Mouse (Mus musculus): ENCODE data around the gene Cped1. TPM values are rescaled to one million over a fixed set of nuclear protein-coding genes. Genes with fewer than 3 reads are reported as not detected.
A peak's percentile ranks its signal among the peaks of the same experiment; 100 is the strongest.

Gene Cped1
- total and polyA plus RNA-seq, 3 experiments: not detected

DNA sequence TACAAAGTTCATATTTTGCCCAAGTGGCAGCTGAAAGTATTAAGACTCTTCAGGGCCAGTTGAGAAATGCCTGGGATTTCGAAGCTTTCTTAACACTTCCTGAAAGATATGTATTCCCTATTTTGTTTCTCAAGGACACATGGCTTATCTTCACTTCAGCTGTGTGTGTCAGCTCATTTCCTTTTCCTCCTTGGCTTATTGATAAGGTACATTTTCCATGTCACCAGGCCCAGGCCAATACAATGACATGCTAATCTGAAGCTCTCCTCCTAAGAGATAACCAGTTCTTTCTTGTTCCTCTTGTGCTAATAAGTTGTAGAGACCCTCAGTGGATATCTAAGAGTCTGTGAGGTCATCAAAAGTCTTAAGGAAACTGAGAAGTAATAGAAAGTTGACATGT lies 4.6 kb upstream of the Cped1 start:
- TF ChIP-seq POLR2A (IDR thresholded peaks at IDR 0.05; ENCODE audit: control insufficient read depth in 1 of 2, insufficient read depth in 1 of 2, low read depth in 1 of 2, low read length in 2 of 2, poor library complexity in 1 of 2): no peak
- no peak for TF ChIP-seq RAD21 (IDR thresholded peaks at IDR 0.05; ENCODE audit: low read depth, low read length)
- TF ChIP-seq CHD2 (IDR thresholded peaks at IDR 0.05; ENCODE audit: low read length): no peak
- no peak for TF ChIP-seq CTCF (IDR thresholded peaks at IDR 0.05 in 2 of 3, conservative IDR thresholded peaks at IDR 0.05 in 1 of 3; ENCODE audit: control insufficient read depth in 1 of 3, insufficient read depth in 1 of 3, low read depth in 2 of 3, low read length in 3 of 3, poor library complexity in 1 of 3, severe bottlenecking in 1 of 3)
- TF ChIP-seq ELF1 (IDR thresholded peaks at IDR 0.05; ENCODE audit: low read depth, low read length): no peak
- no peak for TF ChIP-seq CHD1 (IDR thresholded peaks at IDR 0.05; ENCODE audit: low read depth, low read length)
- no peak for TF ChIP-seq SIN3A (IDR thresholded peaks at IDR 0.05; ENCODE audit: low read length)
- TF ChIP-seq TCF12 (IDR thresholded peaks at IDR 0.05; ENCODE audit: low read depth, low read length): no peak
- TF ChIP-seq ZKSCAN1 (IDR thresholded peaks at IDR 0.05; ENCODE audit: low read depth, low read length): no peak
- no peak for TF ChIP-seq MYC (IDR thresholded peaks at IDR 0.05; ENCODE audit: low read depth, low read length)
- no peak for TF ChIP-seq MXI1 (IDR thresholded peaks at IDR 0.05; ENCODE audit: low read depth, low read length)
- no peak for TF ChIP-seq ZC3H11A (IDR thresholded peaks at IDR 0.05; ENCODE audit: low read depth, low read length)
- H3K9me3 ChIP-seq (replicated peaks; ENCODE audit: insufficient read depth, low read length): no peaks in the 10 kb centered on the region

DNA sequence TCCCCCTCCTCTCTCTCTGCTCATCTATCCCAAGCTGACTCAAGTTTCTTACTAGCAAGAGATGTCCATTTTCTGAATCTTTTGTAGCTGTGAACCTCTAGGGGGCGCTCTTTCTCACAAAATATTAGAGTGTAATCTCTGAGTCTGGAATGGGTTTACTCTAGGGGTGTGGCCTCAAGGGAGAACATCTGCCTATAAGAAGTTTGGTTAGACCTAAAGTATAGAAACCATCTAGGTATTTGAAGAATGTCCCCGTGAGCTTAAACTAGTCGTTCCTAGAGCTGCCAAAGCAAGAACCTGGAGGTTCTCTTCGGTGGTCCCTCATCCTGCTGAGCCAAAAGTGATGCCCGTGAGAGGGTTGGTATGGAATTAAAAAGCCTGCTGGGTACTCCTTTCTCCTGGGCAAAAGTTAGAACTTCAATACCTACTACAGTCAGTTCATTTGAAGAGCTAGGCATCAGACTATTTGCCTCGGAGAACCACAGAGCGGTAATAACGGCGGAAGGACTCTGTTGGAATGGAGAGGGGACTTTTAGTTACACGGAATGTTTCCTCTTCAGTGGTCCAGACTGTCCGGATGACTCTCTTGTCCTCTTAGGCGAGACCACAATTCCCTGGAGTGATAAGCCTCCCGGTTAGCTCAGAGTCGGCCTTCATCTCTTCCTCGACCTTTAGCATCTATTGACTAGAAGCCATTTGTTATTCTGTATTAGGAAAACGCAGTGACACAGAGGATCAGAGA lies 555 bp upstream of the Cped1 start:
- H3K79me2 ChIP-seq (ENCODE audit: control insufficient read depth, insufficient read depth, low read length, poor library complexity): no peaks in the 10 kb centered on the region
- H3K9ac ChIP-seq (ENCODE audit: control insufficient read depth, low read depth, low read length, poor library complexity, severe bottlenecking): no peak overlapping the region
- no peak overlapping the region for H3K4me3 ChIP-seq (ENCODE audit: control insufficient read depth in 1 of 2, insufficient read depth in 1 of 2, low read depth in 2 of 2, low read length in 2 of 2)
- H3K9me3 ChIP-seq (replicated peaks; ENCODE audit: insufficient read depth, low read length): no peaks in the 10 kb centered on the region
- H3K27me3 ChIP-seq (ENCODE audit: control insufficient read depth in 1 of 2, insufficient read depth in 2 of 2, low read length in 2 of 2): no peaks in the 10 kb centered on the region
- no peak overlapping the region for H3K27ac ChIP-seq (ENCODE audit: control insufficient read depth, low read depth, low read length)
- TF ChIP-seq POLR2AphosphoS2 (IDR thresholded peaks at IDR 0.05; ENCODE audit: low read length) (no peak), CTCF (IDR thresholded peaks at IDR 0.05 in 2 of 3, conservative IDR thresholded peaks at IDR 0.05 in 1 of 3; ENCODE audit: control insufficient read depth in 1 of 3, insufficient read depth in 1 of 3, low read depth in 2 of 3, low read length in 3 of 3, poor library complexity in 1 of 3, severe bottlenecking in 1 of 3) (peak; percentile 23 to 53 (median 37); a peak in 4 of 6 replicates), MAX (IDR thresholded peaks at IDR 0.05; ENCODE audit: low read length) (no peak), RAD21 (IDR thresholded peaks at IDR 0.05; ENCODE audit: low read depth, low read length) (peak; percentile 23), MYB (IDR thresholded peaks at IDR 0.05; ENCODE audit: low read depth, low read length) (no peak), MYC (IDR thresholded peaks at IDR 0.05; ENCODE audit: low read depth, low read length) (no peak), CHD1 (IDR thresholded peaks at IDR 0.05; ENCODE audit: low read depth, low read length) (no peak), UBTF (IDR thresholded peaks at IDR 0.05; ENCODE audit: borderline replicate concordance, insufficient read depth, low read depth, low read length) (no peak), SMC3 (IDR thresholded peaks at IDR 0.05; ENCODE audit: low read depth, low read length) (peak; percentile 30; the same call in 1 of the 2 replicates), GATA1 (IDR thresholded peaks at IDR 0.05; ENCODE audit: low read depth, low read length) (no peak), POLR2A (IDR thresholded peaks at IDR 0.05; ENCODE audit: control insufficient read depth in 1 of 2, insufficient read depth in 1 of 2, low read depth in 1 of 2, low read length in 2 of 2, poor library complexity in 1 of 2) (no peak)
- peak; percentile 39 for DNase-seq (ENCODE audit: low read depth, low spot score)
- H3K36me3 ChIP-seq (ENCODE audit: control insufficient read depth in 1 of 2, insufficient read depth in 2 of 2, low read length in 2 of 2): no peaks in the 10 kb centered on the region
- H3K4me1 ChIP-seq (ENCODE audit: control insufficient read depth in 1 of 2, insufficient read depth in 2 of 2, low read length in 2 of 2): no peaks in the 10 kb centered on the region

More for the DNA sequence above, 4.6 kb upstream of the Cped1 start:
- H3K9ac ChIP-seq (ENCODE audit: control insufficient read depth, low read depth, low read length, poor library complexity, severe bottlenecking): no peak overlapping the region
- no peaks in the 10 kb centered on the region for H3K79me2 ChIP-seq (ENCODE audit: control insufficient read depth, insufficient read depth, low read length, poor library complexity)
- H3K27ac ChIP-seq (ENCODE audit: control insufficient read depth, low read depth, low read length): no peak overlapping the region
- no peaks in the 10 kb centered on the region for H3K36me3 ChIP-seq (ENCODE audit: control insufficient read depth in 1 of 2, insufficient read depth in 2 of 2, low read length in 2 of 2)
- no peak overlapping the region for H3K4me3 ChIP-seq (ENCODE audit: control insufficient read depth in 1 of 2, insufficient read depth in 1 of 2, low read depth in 2 of 2, low read length in 2 of 2)
- no peaks in the 10 kb centered on the region for H3K27me3 ChIP-seq (ENCODE audit: control insufficient read depth in 1 of 2, insufficient read depth in 2 of 2, low read length in 2 of 2)
- no peaks in the 10 kb centered on the region for H3K4me1 ChIP-seq (ENCODE audit: control insufficient read depth in 1 of 2, insufficient read depth in 2 of 2, low read length in 2 of 2)
- no peak for DNase-seq (ENCODE audit: low read depth, low spot score)
